Mouse (Mus musculus): ENCODE results near the gene Rnf114. TPM values are rescaled to one million over a fixed set of nuclear protein-coding genes. Genes with fewer than 3 reads are reported as not detected.
A peak's percentile ranks its signal among the peaks of the same experiment; 100 is the strongest.

Rnf114 gene
- total RNA-seq, 2 experiments from 2014 or later, result 88.3 to 103 TPM

DNA sequence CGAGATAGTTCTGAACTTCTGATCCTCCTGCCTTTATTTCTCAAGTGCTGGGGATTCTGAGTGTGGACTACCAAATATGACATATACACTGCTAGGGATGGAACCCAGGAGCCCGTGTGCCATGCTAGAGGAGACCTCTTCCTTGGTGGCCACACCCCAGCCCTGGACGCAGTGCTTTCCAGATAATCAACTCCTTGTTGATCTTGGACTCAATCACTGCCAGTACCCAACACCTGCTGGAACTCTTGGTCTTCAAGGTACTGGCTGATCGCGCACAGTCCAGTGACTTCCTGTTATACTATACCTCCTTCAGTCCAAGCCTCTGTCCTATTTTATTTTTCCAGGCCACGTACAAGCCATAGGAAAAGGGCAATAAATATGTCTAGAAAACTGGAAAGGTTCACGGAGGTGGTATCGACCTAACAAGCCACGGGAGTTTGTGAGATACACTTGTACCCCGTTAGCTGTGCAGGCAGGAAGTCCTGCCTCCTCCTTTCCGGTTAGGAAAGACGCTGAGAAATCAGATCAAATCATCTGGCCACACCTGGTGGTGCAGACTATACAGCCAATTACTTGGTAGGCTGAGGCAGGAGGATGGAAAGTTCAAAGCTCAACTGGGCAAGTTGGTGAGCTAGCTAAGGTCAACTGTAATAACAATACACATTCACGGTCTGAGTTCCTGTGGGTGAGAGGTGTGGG, 10.3 kb downstream of the Rnf114 start:
- no peak for DNase-seq (ENCODE audit: low spot score in 2 of 2)

DNA sequence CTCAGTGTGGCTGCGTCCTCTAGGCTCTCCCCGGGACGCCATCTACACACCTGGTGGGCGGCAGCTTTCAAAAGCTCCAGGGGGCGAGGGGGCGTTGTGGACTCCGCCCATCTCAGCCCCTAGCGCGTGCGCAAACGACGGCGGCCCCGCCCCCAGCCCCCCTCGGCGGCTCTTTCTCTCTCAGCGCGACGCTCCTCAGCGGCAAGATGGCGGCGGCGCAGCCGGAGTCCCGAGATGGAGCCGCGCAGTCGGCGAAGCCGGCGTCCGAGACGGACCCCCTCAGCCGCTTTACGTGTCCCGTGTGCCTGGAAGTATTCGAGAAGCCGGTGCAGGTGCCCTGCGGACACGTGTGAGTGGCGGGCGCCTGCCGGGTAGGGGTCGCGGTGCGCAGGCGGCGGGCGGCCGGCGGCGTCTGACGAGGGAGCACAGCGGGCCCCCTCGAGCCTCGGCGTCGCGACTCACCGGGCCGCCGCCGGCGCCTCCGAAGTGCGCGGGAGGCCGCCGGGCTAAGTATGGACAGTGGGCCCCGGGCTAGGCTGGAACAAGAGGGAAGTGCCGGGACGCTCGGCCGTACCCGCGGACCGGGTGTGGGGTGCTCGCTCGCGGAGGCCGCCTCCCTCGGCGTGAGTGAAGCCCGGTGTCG, 10.9 kb downstream of the Rnf114 start:
- peak; percentile 87 to 89 for DNase-seq (ENCODE audit: low spot score in 2 of 2)

DNA sequence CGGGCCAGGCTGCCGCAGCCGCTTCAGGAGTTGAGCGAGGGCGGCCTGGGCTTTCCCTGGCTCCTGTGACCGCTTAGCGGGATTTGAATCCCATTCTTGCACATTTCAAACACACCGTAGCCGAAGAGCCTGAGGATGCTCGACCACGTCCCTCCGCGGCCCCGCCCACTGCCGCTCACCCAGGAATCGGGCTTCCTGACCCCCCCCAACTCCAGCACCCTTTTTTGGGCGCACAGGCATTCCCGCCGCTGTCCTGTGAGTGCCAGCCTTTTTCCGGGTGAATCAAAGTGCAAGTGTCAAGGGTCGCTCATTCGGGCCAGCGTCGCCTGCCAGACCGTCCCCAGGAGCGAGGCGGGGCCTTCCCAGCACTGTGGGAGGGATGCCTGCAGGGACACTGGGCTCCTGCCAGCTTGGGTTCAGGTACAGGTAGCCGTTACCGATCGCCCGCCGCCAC, 11.5 kb downstream of the Rnf114 start:
- peak; percentile 64 to 66 for DNase-seq (ENCODE audit: low spot score in 2 of 2)

GRCm38 (mm10) chr2:167505127-167505526, 12.7 kb downstream of the Rnf114 start:
- DNase-seq (ENCODE audit: low spot score in 2 of 2), result no peak

DNA sequence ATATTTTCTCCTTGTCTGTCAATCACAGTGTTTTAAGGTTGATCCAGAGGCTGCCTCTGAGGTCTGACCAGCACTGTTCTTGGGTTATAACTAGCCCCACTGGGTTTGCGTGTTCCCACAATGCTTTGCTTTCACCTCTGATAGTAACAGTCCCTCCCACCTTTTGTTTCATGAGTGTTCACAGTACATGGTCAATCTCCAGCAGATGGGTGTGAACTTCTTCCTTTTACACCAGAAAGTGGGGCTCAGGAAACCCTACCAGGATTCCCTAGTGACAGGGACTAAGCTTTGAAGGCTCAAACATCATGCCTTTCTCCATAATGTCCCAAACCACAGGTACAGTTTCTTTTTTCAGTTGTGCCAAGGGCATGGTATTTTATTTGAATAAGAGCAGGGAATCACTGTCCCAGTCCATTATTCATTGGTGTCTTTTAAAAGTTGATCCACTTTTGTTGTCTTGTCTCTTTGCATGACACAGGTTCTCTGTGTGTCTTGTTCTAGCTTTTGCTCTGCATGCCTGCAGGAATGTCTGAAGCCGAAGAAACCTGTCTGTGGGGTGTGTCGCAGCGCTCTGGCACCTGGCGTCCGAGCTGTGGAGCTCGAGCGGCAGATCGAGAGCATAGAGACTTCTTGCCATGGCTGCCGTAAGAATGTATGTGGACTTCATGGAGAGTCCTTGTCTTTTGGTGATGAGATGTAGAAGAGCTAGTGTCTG, 14.3 kb downstream of the Rnf114 start:
- no peak for DNase-seq (ENCODE audit: low spot score in 2 of 2)

GRCm38 (mm10) chr2:167507719-167508385, 15.4 kb downstream of the Rnf114 start:
- no peak for DNase-seq (ENCODE audit: low spot score in 2 of 2)

- no peak for DNase-seq (ENCODE audit: low spot score in 2 of 2)
These were observed 16.1 kb downstream of the Rnf114 start for GRCm38 (mm10) chr2:167508569-167508968.

DNA sequence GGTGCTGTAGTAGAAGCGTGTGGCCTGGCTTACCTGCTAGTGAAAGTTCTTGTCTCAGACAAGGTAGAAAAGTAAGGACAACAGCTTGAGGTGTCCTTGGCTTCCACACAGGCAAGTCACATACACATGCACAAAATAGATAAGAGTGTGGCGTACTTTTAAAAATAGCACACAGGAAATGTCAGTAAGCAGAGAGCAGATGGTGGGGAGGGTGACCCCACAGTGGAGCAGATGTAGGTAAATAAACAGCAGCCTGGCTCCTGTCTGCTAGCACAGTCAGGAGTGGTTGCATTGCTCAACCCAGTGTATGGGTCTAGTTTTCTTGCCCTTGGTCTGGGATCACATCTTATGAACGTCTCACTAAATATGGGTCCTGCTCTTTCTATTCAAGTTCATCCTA, 18.0 kb downstream of the Rnf114 start:
- no peak for DNase-seq (ENCODE audit: low spot score in 2 of 2)

DNA sequence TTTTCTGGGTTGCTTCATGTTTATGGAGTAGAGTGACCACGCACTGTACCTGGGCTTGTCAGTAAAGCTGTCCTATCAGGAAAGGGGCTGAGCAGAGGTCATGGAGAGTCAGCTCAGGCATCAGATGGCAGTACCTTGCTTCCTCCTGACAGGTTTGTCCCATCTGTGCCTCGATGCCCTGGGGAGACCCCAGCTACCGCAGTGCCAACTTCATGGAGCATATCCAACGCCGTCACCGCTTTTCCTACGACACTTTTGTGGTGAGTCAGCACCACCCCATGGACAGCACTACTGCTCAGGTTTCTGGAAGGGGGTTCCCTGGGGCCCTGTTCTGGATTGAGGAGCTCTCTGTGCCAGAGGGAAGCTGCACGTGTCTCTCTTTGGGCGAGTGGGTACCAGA, 19.9 kb downstream of the Rnf114 start:
- no peak for DNase-seq (ENCODE audit: low spot score in 2 of 2)

DNA sequence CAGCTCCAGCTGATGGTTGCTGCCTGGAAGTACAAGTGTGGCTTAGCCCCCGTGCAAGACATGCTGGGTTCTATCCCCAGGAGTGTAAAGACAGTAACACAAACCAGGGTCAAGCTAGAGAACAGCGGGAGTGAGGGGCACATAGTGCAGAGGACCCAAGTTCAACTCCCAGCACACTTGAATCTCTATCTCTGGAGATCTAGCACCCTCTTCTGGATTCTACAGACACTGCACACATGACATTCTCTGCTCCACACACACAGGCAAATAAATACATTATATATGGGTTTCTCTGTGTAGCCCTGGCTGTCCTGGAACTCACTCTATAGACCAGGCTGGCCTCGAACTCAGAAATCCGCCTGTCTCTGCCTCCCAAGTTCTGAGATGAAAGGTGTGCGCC, 20.5 kb downstream of the Rnf114 start:
- DNase-seq (ENCODE audit: low spot score in 2 of 2), result no peak

DNA sequence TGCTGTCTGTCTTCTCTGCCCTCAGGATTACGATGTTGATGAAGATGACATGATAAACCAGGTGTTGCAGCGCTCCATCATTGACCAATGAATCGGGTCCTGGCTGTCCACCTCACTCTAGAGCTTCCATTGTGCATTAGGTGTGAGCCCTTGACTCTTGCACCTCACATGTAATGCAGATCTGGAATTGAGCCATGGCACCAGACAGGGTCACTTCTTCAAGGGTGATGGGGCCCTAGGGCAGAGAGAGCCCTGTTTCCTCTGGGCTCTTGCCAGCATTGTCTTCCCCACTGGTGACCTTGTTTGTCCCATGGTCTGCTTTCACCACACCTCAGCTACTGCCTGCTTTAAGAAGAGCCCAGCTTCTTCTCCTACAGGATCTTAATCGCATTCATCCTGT, 22.2 kb downstream of the Rnf114 start:
- no peak for DNase-seq (ENCODE audit: low spot score in 2 of 2)

GRCm38 (mm10) chr2:167515688-167516087, 23.2 kb downstream of the Rnf114 start:
- no peak for DNase-seq (ENCODE audit: low spot score in 2 of 2)

DNA sequence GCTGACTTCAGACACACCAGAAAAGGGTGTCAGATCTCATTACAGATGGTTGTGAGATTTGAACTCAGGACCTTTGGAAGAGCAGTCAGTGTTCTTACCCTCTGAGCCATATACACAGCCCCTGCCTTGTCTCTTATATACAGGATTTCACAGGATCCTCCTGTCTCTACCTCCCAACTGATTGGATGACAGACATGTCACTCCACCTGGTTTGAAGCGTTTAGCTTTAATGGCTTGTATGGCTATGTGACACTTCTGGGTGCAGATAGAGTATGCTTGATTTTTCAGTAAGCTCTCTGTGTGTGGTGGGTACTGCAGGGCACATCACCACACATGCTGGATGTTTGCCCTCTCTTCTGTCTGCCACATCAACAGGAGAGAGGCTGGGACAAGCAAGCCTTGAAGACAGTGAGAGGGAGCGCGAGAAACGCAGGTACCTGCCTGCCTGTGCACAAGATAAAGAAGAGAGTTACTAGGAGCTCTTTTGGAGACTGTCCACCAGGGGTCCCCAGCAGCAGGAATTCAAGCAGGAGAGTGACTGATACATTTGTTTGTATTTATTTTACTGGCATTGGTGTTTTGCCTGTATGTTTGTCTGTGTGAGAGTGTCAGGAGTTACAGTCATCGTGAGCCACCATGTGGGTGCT, 27.3 kb downstream of the Rnf114 start:
- DNase-seq (ENCODE audit: low spot score in 2 of 2), result no peak

DNA sequence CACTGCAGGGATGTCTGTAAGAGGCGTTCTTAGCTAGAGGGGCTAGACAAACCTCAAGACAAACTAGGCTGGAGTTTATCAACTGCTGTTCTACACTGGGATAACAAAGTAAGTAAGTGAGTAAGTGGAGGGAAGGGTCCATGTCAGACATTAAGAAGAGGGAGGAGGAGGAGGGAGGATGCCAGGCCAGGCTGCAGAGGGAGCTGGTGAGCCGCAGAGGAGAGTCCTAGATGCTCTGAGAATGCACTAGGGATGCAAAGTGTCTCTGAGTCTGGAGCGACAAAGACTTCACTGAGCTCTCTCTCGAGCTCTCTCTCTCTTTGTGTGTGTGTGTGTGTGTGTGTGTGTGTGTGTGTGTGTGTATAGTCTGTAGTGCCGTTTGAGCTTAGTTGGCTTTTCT, 35.8 kb downstream of the Rnf114 start:
- no peak for DNase-seq (ENCODE audit: low spot score in 2 of 2)

GRCm38 (mm10) chr2:167529935-167530513, 37.6 kb downstream of the Rnf114 start:
- no peak for DNase-seq (ENCODE audit: low spot score in 2 of 2)

DNA sequence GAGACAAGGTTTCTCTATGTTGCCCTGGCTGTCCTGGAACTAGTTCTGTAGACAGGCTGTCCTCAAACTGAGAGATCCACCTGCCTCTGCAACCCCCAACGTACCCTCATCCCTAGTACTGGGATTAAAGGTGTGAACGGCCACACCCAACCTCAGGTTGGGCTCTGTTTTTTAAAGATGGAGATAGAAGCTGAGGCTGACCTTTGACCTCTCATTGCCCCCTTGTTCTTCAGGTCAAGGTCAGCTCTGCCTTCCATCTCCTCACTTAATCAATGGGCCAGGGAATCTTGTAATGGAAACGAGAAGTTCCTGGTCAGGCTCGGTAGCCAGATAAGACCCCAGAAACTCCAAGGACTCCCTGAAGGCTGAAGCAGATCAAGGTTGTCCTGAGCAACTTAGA, 38.1 kb downstream of the Rnf114 start:
- no peak for DNase-seq (ENCODE audit: low spot score in 2 of 2)

- peak; percentile 50 to 61 for DNase-seq (ENCODE audit: low spot score in 2 of 2)
These were observed 39.7 kb downstream of the Rnf114 start for GRCm38 (mm10) chr2:167532131-167532530.

GRCm38 (mm10) chr2:167533880-167534279, 41.4 kb downstream of the Rnf114 start:
- no peak for DNase-seq (ENCODE audit: low spot score in 2 of 2)

DNA sequence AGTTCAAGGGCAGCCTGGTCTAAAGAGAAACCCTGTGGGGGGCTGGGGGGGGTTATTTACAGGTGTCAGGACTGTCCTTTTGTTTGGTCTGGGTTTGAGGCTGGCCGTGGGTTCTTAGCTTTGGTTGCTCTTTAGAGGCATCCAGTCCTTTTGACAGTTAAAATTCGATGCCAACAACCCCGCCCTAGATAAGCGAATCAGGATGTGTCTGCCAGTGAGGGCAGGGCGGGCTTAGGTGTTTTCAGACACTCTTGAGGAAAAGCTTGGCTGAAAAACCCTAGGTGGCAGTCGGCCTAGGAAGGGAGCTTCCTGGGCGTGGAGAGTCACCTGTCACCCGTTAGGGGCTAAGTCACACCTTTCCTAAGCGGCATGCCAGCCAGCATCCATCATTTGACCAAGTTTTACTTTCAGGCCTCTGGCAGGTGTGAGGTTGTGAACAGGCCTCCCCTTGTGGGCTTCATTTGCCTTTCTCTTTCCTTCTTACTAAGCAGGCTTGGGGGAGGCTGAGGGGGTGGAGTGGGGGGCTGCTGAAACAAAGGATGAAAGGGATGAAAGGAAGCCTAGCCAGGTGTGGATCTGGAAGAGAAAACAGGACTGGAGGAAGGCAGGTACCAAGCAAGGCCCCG, 44.0 kb downstream of the Rnf114 start:
- no peak for DNase-seq (ENCODE audit: low spot score in 2 of 2)
